Mouse (Mus musculus) embryonic facial prominence, embryonic 12.5 days (tissue): Measurements from ENCODE around the gene Sds. TPM values are rescaled to one million over a fixed set of nuclear protein-coding genes. Genes with fewer than 3 reads are reported as not detected.

ENCODE experiments used
- ATAC-seq: fragments of 200-750 bp; cut with Nextera tagmentation; 2 replicates; pipeline ENCODE4 v1.8.0; 2017; ENCODE audit not compliant: insufficient number of reproducible peaks, insufficient read depth, low FRiP score, low TSS enrichment
- H3K27ac ChIP-seq: fragments of 300-500 bp; sonication (generic); 2 replicates; pipeline ENCODE4 v1.5.1; 2016; ENCODE audit warnings: mild to moderate bottlenecking
- H3K27me3 ChIP-seq: fragments of 300-500 bp; sonication (generic); 2 replicates; pipeline ENCODE4 v1.6.1; 2016; ENCODE audit warnings: mild to moderate bottlenecking, moderate library complexity
- H3K36me3 ChIP-seq: fragments of 300-500 bp; sonication (generic); 2 replicates; pipeline ENCODE4 v1.6.1; 2016; ENCODE audit warnings: mild to moderate bottlenecking
- H3K4me1 ChIP-seq: fragments of 300-500 bp; sonication (generic); 2 replicates; pipeline ENCODE4 v1.6.1; 2016
- H3K4me2 ChIP-seq: fragments of 300-500 bp; sonication (generic); replicated peaks from 2 replicates; pipeline ENCODE4 v1.6.1; 2016; ENCODE audit warnings: mild to moderate bottlenecking, moderate library complexity
- H3K4me3 ChIP-seq: fragments of 300-500 bp; sonication (generic); 2 replicates; pipeline ENCODE4 v1.5.1; 2016; ENCODE audit warnings: mild to moderate bottlenecking
- H3K9ac ChIP-seq: fragments of 300-500 bp; sonication (generic); 2 replicates; pipeline ENCODE4 v1.6.1; 2016; ENCODE audit warnings: mild to moderate bottlenecking, moderate library complexity
- H3K9me3 ChIP-seq: fragments of 300-500 bp; sonication (generic); 2 replicates; pipeline ENCODE4 v1.6.1; 2016; ENCODE audit warnings: mild to moderate bottlenecking, moderate library complexity
- WGBS: fragments of 180-500 bp; shearing (Covaris S2); methylation state at CpG from one replicate; pipeline ENCODE4 v1.1.7; 2016; 5-methylcytosine and 5-hydroxymethylcytosine counted together
- polyA plus RNA-seq: library from polyadenylated mRNA; unstranded; fragments of >200 nt; fragmentation: Nextera tagmentation; extraction: Ambion mirVana; gene quantifications from 2 replicates; pipeline ENCODE4 v1.2.1, GENCODE M21; 2016

Sds gene
- polyA plus RNA-seq, 1 experiment from 2014 or later: not detected

DNA sequence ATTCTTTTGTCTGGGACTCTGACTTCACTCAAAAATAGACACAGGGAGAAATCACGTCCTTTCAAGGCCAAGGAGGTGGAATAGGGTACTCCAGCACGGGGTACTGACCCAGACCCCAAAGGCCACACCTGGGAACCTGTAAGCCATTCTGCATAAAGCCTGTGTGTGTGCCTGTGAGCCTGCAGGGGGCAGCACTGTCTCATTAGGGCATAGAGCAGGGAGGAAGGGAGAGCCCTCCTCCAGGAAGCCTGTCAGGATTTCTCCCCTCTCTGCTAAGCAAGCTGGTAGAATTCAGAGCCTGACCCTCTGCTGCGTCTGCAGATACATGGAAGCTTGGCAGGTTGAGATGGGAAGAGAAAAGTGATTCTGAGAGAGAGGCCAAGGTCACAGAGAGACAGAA lies 46.3 kb downstream of the Sds start:
- Histone ChIP-seq H3K4me3 (no peak overlapping the region), H3K36me3 (no peaks in the 10 kb centered on the region), H3K27me3 (no peaks in the 10 kb centered on the region), H3K9ac (no peak overlapping the region), H3K4me1 (no peaks in the 10 kb centered on the region), H3K4me2 (no peak overlapping the region), H3K27ac (no peak overlapping the region), H3K9me3 (no peaks in the 10 kb centered on the region)
- no peak for ATAC-seq
- 83% methylated on average over 3 of the region's 3 CpGs for WGBS

DNA sequence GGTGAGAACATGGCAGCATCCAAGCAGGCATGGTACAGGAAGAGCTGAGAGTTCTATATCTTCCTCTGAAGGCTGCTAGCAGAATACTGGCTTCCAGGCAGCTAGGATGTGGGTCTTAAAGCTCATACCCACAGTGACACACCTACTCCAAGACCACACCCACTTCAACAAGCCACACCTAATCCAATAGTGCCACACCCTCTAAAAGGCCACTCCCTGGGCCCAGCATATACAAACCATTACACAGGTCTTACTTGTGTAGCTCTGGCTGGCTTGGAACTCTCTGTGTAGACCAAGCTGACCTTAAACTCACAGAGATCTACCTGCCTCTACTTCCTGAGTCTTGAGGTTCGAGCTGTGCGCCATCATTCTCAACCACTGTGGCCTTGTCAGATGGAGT lies 48.4 kb downstream of the Sds start:
- Histone ChIP-seq H3K9ac (no peak overlapping the region), H3K4me1 (no peaks in the 10 kb centered on the region), H3K36me3 (no peaks in the 10 kb centered on the region), H3K9me3 (no peaks in the 10 kb centered on the region), H3K27me3 (no peaks in the 10 kb centered on the region), H3K27ac (no peak overlapping the region), H3K4me3 (no peak overlapping the region), H3K4me2 (no peak overlapping the region)
- ATAC-seq: no peak
- WGBS: 93% methylated on average over 2 of the region's 2 CpGs

DNA sequence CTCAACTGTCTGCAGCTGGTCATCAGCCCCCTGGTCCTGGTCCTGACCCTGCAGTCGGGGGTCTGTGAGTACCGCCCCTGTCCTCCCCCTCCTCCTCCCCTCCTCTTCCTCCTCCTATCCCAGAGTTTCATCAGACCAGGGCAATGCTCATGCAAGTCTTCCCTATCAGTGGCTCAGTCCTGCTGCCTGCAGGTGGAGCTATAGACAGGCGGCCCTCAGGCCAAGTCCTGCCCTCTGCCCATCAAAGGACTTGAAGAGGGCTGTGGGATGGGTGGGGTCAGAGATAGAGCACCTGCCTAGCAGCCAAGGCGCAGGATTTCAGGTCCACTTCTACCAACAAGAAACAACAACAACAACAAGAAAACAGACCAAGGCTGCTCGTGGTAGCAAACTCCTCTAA lies 49.4 kb downstream of the Sds start:
- Histone ChIP-seq H3K36me3 (no peaks in the 10 kb centered on the region), H3K9ac (no peak overlapping the region), H3K4me1 (no peaks in the 10 kb centered on the region), H3K4me3 (no peak overlapping the region), H3K4me2 (no peak overlapping the region), H3K9me3 (no peaks in the 10 kb centered on the region), H3K27ac (no peak overlapping the region), H3K27me3 (no peaks in the 10 kb centered on the region)
- 30% methylated on average over 5 of the region's 5 CpGs for WGBS
- no peak for ATAC-seq

GRCm38 (mm10) chr5:120526311-120526710 lies 50.0 kb downstream of the Sds start:
- Histone ChIP-seq H3K4me3 (no peak overlapping the region), H3K4me1 (no peaks in the 10 kb centered on the region), H3K27me3 (no peaks in the 10 kb centered on the region), H3K9me3 (no peaks in the 10 kb centered on the region), H3K9ac (no peak overlapping the region), H3K36me3 (no peaks in the 10 kb centered on the region), H3K4me2 (no peak overlapping the region), H3K27ac (no peak overlapping the region)
- 68% methylated on average over 11 of the region's 11 CpGs for WGBS
- ATAC-seq: no peak

DNA sequence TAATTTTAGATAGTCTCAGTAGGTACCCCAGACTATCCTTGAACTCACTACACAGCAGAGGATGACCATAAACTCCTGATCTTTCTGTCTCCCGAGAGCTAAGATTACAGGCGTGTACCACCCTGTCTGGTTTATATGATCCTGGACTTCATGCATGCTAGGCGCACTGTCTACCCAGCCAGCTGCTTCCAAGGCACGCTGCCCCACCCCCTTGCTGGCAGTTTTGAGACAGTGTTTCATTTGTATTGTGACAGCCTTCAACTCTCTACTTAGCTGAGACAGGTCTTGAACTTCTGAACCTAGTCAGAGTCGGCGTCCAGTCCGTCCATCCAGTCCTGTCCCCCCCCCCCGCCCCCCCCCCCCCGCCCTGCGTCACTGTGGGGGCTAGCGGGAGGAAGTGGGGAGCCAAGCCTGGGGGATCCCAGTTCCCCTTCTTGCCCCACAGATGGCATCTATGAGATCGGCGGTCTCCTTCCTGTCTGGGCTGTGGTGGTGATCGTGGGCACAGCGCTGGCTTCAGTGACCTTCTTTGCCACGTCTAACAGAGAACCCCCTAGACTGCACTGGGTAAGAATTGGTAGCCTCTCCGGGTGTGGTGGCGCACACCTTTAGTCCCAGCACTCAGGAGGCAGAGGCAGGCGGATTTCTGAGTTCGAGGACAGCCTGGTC lies 51.1 kb downstream of the Sds start:
- no peak overlapping the region for H3K4me3 ChIP-seq
- H3K36me3 ChIP-seq: no peaks in the 10 kb centered on the region
- H3K27me3 ChIP-seq: no peaks in the 10 kb centered on the region
- no peak overlapping the region for H3K9ac ChIP-seq
- no peaks in the 10 kb centered on the region for H3K4me1 ChIP-seq
- no peak overlapping the region for H3K4me2 ChIP-seq
- WGBS: 81% methylated on average over 18 of the region's 20 CpGs
- no peak for ATAC-seq
- no peak overlapping the region for H3K27ac ChIP-seq
- H3K9me3 ChIP-seq: no peaks in the 10 kb centered on the region

DNA sequence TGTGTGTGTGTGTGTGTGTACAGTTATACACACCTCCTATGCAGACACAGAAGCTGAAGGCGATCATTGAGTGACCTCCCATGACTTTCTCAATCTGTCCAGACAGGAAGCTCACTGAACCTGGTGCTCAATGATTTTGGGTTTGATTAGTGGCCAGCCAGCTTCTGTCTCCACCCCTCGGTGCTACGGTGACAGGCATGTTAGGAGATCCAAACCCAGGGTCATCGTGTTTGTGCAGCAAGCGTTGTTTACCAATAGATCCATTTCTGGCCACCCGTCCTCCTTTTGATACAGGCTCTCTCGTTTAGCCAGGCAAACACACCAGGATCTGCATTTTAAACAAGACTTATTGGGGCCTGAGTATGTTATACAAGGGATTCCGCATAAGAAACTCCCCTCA lies 55.3 kb downstream of the Sds start:
- H3K4me3 ChIP-seq: no peak overlapping the region
- no peak overlapping the region for H3K4me2 ChIP-seq
- no peaks in the 10 kb centered on the region for H3K27me3 ChIP-seq
- no peaks in the 10 kb centered on the region for H3K36me3 ChIP-seq
- no peak overlapping the region for H3K9ac ChIP-seq
- ATAC-seq: no peak
- 87% methylated on average over 8 of the region's 8 CpGs for WGBS
- no peak overlapping the region for H3K27ac ChIP-seq
- no peaks in the 10 kb centered on the region for H3K9me3 ChIP-seq
- H3K4me1 ChIP-seq: peaks cover 26% of the 10 kb centered on the region

Other genes starting within 250 kb of the Sds start
- 0.96 and 1.9 TPM in 2 replicates for gene Lhx5, start 44.8 kb upstream of the Sds start, polyA plus RNA-seq
- 3.5 and 4.4 TPM in 2 replicates for gene Sdsl, start 3.7 kb upstream of the Sds start, polyA plus RNA-seq
- gene Plbd2, start 27.1 kb downstream of the Sds start, polyA plus RNA-seq: 52.4 and 52.5 TPM in 2 replicates
- gene Slc8b1, start 34.6 kb downstream of the Sds start, polyA plus RNA-seq: 5.4 and 6.4 TPM in 2 replicates
- 17.4 and 18.9 TPM in 2 replicates for gene Tpcn1, start 112.1 kb downstream of the Sds start, polyA plus RNA-seq
- gene Iqcd, start 112.5 kb downstream of the Sds start, polyA plus RNA-seq: 0.65 and 0.70 TPM in 2 replicates
- 16.7 and 17.5 TPM in 2 replicates for gene Rita1, start 136.1 kb downstream of the Sds start, polyA plus RNA-seq
- 50.9 and 53.1 TPM in 2 replicates for gene Ddx54, start 136.2 kb downstream of the Sds start, polyA plus RNA-seq
- gene Cfap73, start 157.7 kb downstream of the Sds start, polyA plus RNA-seq: not detected in 2 replicates
- 0.18 and 0.26 TPM in 2 replicates for gene Rasal1, start 172.3 kb downstream of the Sds start, polyA plus RNA-seq
- 8.9 and 9.1 TPM in 2 replicates for gene Dtx1, start 235.4 kb downstream of the Sds start, polyA plus RNA-seq